Mouse (Mus musculus): ENCODE results near the gene Ccdc141. TPM values are rescaled to one million over a fixed set of nuclear protein-coding genes. Genes with fewer than 3 reads are reported as not detected.
A peak's percentile ranks its signal among the peaks of the same experiment; 100 is the strongest.

Gene Ccdc141
- polyA plus RNA-seq, 1 experiment from 2014 or later: 2.2 TPM

DNA sequence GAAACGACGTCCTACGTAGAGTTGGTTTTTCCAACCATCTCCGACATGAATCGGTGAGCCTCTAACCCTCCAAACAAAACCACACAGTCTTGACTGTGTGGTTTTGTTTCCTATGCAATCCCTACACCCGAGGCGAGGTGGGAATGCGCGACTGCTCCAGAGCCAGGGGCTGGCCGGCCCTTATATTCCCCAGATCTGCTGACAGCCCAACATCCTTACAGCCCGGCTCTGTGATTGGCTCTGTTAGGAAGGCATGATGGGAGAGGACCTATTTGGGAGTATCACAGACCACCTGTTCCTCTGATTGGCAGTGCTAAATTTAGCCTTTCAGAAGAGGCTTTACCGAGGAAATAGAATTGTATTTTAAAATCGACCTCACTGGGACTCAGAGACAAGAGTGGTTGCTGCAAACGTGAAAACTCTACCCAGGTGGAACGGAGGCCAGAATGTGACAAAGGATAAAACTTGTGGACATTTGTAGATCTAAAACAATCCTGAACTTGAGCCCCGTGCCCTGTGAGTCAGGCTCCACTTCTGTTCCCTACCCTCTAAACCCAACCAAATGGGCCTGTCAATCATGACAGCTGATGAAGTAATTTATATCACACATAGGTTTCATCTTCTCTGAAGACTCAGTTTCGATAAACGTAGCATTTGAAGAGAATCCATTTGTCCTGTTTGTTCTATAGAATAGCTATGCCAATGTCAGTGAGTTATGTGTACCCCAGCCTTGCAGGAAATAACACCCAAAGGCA lies 187.9 kb downstream of the Ccdc141 start, which contains the start of gene Ttn:
Ttn (minus strand) TSS at position 157 of the 755 bp plus-strand sequence.
- WGBS: 82% methylated on average over 18 of the region's 18 CpGs
- Histone ChIP-seq H3K9me3 (ENCODE audit: control insufficient read depth) (no peaks in the 10 kb centered on the region), H3K27me3 (replicated peaks; ENCODE audit: control insufficient read depth, insufficient read depth, low read length) (no peaks in the 10 kb centered on the region), H3K9ac (ENCODE audit: low read depth, low read length) (no peak within 1 kb of the TSS), H3K27ac (ENCODE audit: low read depth, low read length) (no peak within 1 kb of the TSS), H3K4me3 (ENCODE audit: low read depth, low read length) (no peak within 1 kb of the TSS), H3K36me3 (ENCODE audit: control insufficient read depth, insufficient read depth) (no peaks in the 10 kb centered on the region), H3K4me1 (replicated peaks; ENCODE audit: control insufficient read depth, insufficient read depth, low read length) (no peaks in the 10 kb centered on the region), H3K4me2 (replicated peaks; ENCODE audit: low read depth) (no peak within 1 kb of the TSS)
- TF ChIP-seq CTCF (IDR thresholded peaks at IDR 0.05; ENCODE audit: low read depth): no peak
- ATAC-seq: no peak

DNA sequence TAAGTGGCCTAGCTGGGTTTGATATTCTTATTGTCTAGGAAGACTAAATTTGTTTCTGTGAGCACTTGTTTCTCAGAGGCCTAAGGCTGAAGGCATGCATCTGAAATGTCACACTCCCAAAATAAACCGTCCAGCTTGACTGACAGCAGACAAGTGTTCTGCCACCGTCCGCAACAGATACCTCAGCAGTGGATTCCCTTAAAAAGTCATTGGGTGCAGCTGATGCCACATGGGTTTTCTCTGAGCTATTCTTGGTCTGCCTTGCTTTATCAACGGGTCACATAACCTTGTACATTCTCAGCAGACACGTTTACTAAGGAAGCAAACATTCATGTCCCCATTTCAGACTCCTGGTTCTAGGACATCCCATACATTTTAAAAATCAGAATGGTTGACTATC lies 188.7 kb downstream of the Ccdc141 start:
- no peak for TF ChIP-seq CTCF (IDR thresholded peaks at IDR 0.05; ENCODE audit: low read depth)
- WGBS: 66% methylated on average over 5 of the region's 5 CpGs
- Histone ChIP-seq H3K4me3 (ENCODE audit: low read depth, low read length) (no peak overlapping the region), H3K9ac (ENCODE audit: low read depth, low read length) (no peak overlapping the region), H3K36me3 (ENCODE audit: control insufficient read depth, insufficient read depth) (no peaks in the 10 kb centered on the region), H3K27me3 (replicated peaks; ENCODE audit: control insufficient read depth, insufficient read depth, low read length) (no peaks in the 10 kb centered on the region), H3K4me2 (replicated peaks; ENCODE audit: low read depth) (no peak overlapping the region), H3K27ac (ENCODE audit: low read depth, low read length) (no peak overlapping the region), H3K4me1 (replicated peaks; ENCODE audit: control insufficient read depth, insufficient read depth, low read length) (no peaks in the 10 kb centered on the region), H3K9me3 (ENCODE audit: control insufficient read depth) (no peaks in the 10 kb centered on the region)
- no peak for ATAC-seq

GRCm38 (mm10) chr2:76980146-76980545 lies 190.3 kb downstream of the Ccdc141 start:
- Histone ChIP-seq H3K27me3 (replicated peaks; ENCODE audit: control insufficient read depth, insufficient read depth, low read length) (no peaks in the 10 kb centered on the region), H3K27ac (ENCODE audit: low read depth, low read length) (no peak overlapping the region), H3K4me3 (ENCODE audit: low read depth, low read length) (no peak overlapping the region), H3K9me3 (ENCODE audit: control insufficient read depth) (no peaks in the 10 kb centered on the region), H3K36me3 (ENCODE audit: control insufficient read depth, insufficient read depth) (no peaks in the 10 kb centered on the region), H3K4me2 (replicated peaks; ENCODE audit: low read depth) (peak overlapping the region; percentile 35; the same call in 1 of the 2 replicates), H3K9ac (ENCODE audit: low read depth, low read length) (no peak overlapping the region), H3K4me1 (replicated peaks; ENCODE audit: control insufficient read depth, insufficient read depth, low read length) (no peaks in the 10 kb centered on the region)
- TF ChIP-seq CTCF (IDR thresholded peaks at IDR 0.05; ENCODE audit: low read depth): peak; percentile 81
- WGBS: 53% methylated on average over 9 of the region's 9 CpGs
- peak; percentile 73 for ATAC-seq

DNA sequence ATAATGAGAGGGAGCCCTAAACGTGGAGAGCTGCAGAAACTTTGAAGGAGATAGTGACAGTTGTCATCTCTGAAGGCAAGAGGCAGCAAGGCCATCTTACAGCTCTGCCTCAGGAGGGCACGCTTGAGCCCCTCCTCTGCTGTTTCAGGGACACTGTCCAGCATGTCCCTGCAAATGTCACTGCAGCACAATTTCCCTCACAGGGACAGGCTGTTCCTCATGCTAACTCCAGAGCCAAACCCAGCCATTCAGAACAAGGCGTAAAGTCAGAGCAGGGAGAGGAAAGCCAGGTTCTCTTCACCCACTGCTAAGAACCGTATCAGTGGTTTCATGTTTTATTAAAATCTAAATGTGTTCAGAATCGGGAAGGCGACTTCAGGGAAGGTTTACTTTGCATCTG lies 192.8 kb downstream of the Ccdc141 start:
- no peak for ATAC-seq
- H3K4me3 ChIP-seq (ENCODE audit: low read depth, low read length): no peak overlapping the region
- H3K9ac ChIP-seq (ENCODE audit: low read depth, low read length): no peak overlapping the region
- TF ChIP-seq CTCF (IDR thresholded peaks at IDR 0.05; ENCODE audit: low read depth): no peak
- WGBS: 74% methylated on average over 6 of the region's 6 CpGs
- H3K9me3 ChIP-seq (ENCODE audit: control insufficient read depth): no peaks in the 10 kb centered on the region
- H3K27ac ChIP-seq (ENCODE audit: low read depth, low read length): no peak overlapping the region
- no peaks in the 10 kb centered on the region for H3K4me1 ChIP-seq (replicated peaks; ENCODE audit: control insufficient read depth, insufficient read depth, low read length)
- no peak overlapping the region for H3K4me2 ChIP-seq (replicated peaks; ENCODE audit: low read depth)
- H3K27me3 ChIP-seq (replicated peaks; ENCODE audit: control insufficient read depth, insufficient read depth, low read length): no peaks in the 10 kb centered on the region
- no peaks in the 10 kb centered on the region for H3K36me3 ChIP-seq (ENCODE audit: control insufficient read depth, insufficient read depth)

GRCm38 (mm10) chr2:76972051-76972450 lies 198.4 kb downstream of the Ccdc141 start:
- no peak for ATAC-seq
- no peaks in the 10 kb centered on the region for H3K27me3 ChIP-seq (replicated peaks; ENCODE audit: control insufficient read depth, insufficient read depth, low read length)
- H3K4me2 ChIP-seq (replicated peaks; ENCODE audit: low read depth): no peak overlapping the region
- no peaks in the 10 kb centered on the region for H3K36me3 ChIP-seq (ENCODE audit: control insufficient read depth, insufficient read depth)
- WGBS: 63% methylated on average over 4 of the region's 4 CpGs
- no peaks in the 10 kb centered on the region for H3K9me3 ChIP-seq (ENCODE audit: control insufficient read depth)
- H3K4me1 ChIP-seq (replicated peaks; ENCODE audit: control insufficient read depth, insufficient read depth, low read length): no peaks in the 10 kb centered on the region
- no peak for TF ChIP-seq CTCF (IDR thresholded peaks at IDR 0.05; ENCODE audit: low read depth)
- H3K9ac ChIP-seq (ENCODE audit: low read depth, low read length): no peak overlapping the region
- H3K4me3 ChIP-seq (ENCODE audit: low read depth, low read length): no peak overlapping the region
- no peak overlapping the region for H3K27ac ChIP-seq (ENCODE audit: low read depth, low read length)

- no peaks in the 10 kb centered on the region for H3K9me3 ChIP-seq (ENCODE audit: control insufficient read depth)
- no peaks in the 10 kb centered on the region for H3K27me3 ChIP-seq (replicated peaks; ENCODE audit: control insufficient read depth, insufficient read depth, low read length)
- no peak for TF ChIP-seq CTCF (IDR thresholded peaks at IDR 0.05; ENCODE audit: low read depth)
- H3K4me2 ChIP-seq (replicated peaks; ENCODE audit: low read depth): no peak overlapping the region
- H3K9ac ChIP-seq (ENCODE audit: low read depth, low read length): no peak overlapping the region
- no peak overlapping the region for H3K4me3 ChIP-seq (ENCODE audit: low read depth, low read length)
- no peaks in the 10 kb centered on the region for H3K36me3 ChIP-seq (ENCODE audit: control insufficient read depth, insufficient read depth)
- no peak overlapping the region for H3K27ac ChIP-seq (ENCODE audit: low read depth, low read length)
- 67% methylated on average over 5 of the region's 5 CpGs for WGBS
- ATAC-seq: no peak
- H3K4me1 ChIP-seq (replicated peaks; ENCODE audit: control insufficient read depth, insufficient read depth, low read length): no peaks in the 10 kb centered on the region
Measured at GRCm38 (mm10) chr2:76971069-76971468, 199.4 kb downstream of the Ccdc141 start.

Measured in intestine, postnatal 0 days (tissue).